Comparison of ENCODE assay signal across 8 mouse cellular contexts in the genomic region with DNA sequence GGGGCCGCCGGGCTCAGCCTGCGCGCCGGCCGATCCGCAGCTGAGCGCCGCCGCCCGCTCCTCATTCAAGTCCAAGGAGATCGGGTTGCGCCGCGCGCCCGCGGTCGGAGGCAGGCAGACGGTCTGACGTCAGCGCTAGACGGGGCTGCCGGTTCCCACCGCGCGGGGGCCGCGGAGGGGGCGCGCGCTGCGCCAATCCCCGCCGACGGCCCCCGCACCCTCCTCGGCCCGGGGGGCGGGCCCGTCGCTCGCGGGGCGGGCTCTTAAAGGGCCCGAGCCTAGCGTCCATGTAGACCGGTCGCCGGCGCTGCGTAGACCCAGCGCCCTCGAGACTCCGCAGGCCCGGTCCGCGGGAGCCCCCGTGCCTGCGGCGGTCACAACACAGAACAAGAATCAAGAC. TPM values are rescaled to one million over a fixed set of nuclear protein-coding genes. Genes with fewer than 3 reads are reported as not detected.
A peak's percentile ranks its signal among the peaks of the same experiment; 100 is the strongest.
DNase-seq lines count a peak whose midpoint lies in the region; ATAC-seq and TF ChIP-seq lines count a peak whose summit lies in the region.

A gene (minus strand): TSS at position 125 of the 400 bp plus-strand sequence.

- peak within 1 kb of the TSS; percentile 87 for H3K4me2 ChIP-seq in heart, embryonic 11.5 days
- H3K4me2 ChIP-seq in kidney, embryonic 14.5 days (replicated peaks; ENCODE audit: low read depth, low read length): peak within 1 kb of the TSS; percentile 76
- H3K4me2 ChIP-seq in limb, embryonic 15.5 days: peak within 1 kb of the TSS; percentile 72
- H3K4me2 ChIP-seq in midbrain, postnatal 0 days (ENCODE audit: low read depth, low read length, poor library complexity, severe bottlenecking): peak within 1 kb of the TSS; percentile 78

- H3K36me3 ChIP-seq in heart, embryonic 11.5 days (ENCODE audit: control insufficient read depth, insufficient read depth, low read length): no peaks in the 10 kb centered on the region
- H3K36me3 ChIP-seq in kidney, embryonic 14.5 days (ENCODE audit: control insufficient read depth, insufficient read depth, low read length): no peaks in the 10 kb centered on the region
- no peaks in the 10 kb centered on the region for H3K36me3 ChIP-seq in limb, embryonic 15.5 days
- no peaks in the 10 kb centered on the region for H3K36me3 ChIP-seq in midbrain, postnatal 0 days (ENCODE audit: insufficient read depth, low read length)

- DNase-seq in layer of hippocampus, adult 11-12 months (ENCODE audit: low spot score): peak; percentile 92
- no peak for DNase-seq in layer of hippocampus, adult 9-10 months (ENCODE audit: low spot score)
- peak; percentile 92 for DNase-seq in midbrain, postnatal 0 days (ENCODE audit: low spot score)
- peak; percentile 40 to 56 for DNase-seq in spleen, postnatal 14 days (ENCODE audit: low spot score in 2 of 2)

- WGBS in heart, embryonic 11.5 days (ENCODE audit: insufficient replicate concordance): under 1% methylated on average over 53 of the region's 61 CpGs
- under 1% methylated on average over 53 of the region's 61 CpGs for whole genome bisulfite sequencing in kidney, embryonic 14.5 days
- under 1% methylated on average over 45 of the region's 61 CpGs for WGBS in limb, embryonic 15.5 days
- WGBS in midbrain, postnatal 0 days: under 1% methylated on average over 40 of the region's 61 CpGs

- H3K9me3 ChIP-seq in heart, embryonic 11.5 days (replicated peaks; ENCODE audit: control insufficient read depth, low read length): no peaks in the 10 kb centered on the region
- no peaks in the 10 kb centered on the region for H3K9me3 ChIP-seq in kidney, embryonic 14.5 days (ENCODE audit: control insufficient read depth, low read length)
- H3K9me3 ChIP-seq in limb, embryonic 15.5 days: no peaks in the 10 kb centered on the region
- H3K9me3 ChIP-seq in midbrain, postnatal 0 days (ENCODE audit: low read length): no peaks in the 10 kb centered on the region

- no peak for TF ChIP-seq CTCF in embryonic fibroblast, embryonic 13.5 days (IDR thresholded peaks at IDR 0.05; ENCODE audit: borderline replicate concordance, insufficient read depth, low read length)
- TF ChIP-seq CTCF in midbrain, postnatal 0 days (IDR thresholded peaks at IDR 0.05): no peak

- peak within 1 kb of the TSS; percentile 86 for H3K27ac ChIP-seq in embryonic fibroblast, embryonic 13.5 days (ENCODE audit: insufficient read depth, low read length)
- H3K27ac ChIP-seq in heart, embryonic 11.5 days (ENCODE audit: low read depth, low read length): peak within 1 kb of the TSS; percentile 89
- peak within 1 kb of the TSS; percentile 68; the same call in 1 of the 2 replicates for H3K27ac ChIP-seq in kidney, embryonic 14.5 days (ENCODE audit: low read depth, low read length)
- H3K27ac ChIP-seq in limb, embryonic 15.5 days: peak within 1 kb of the TSS; percentile 91
- H3K27ac ChIP-seq in midbrain, postnatal 0 days (ENCODE audit: low read depth, low read length): peak within 1 kb of the TSS; percentile 75

- peaks cover 8% of the 10 kb centered on the region; the same call in 1 of the 2 replicates for H3K27me3 ChIP-seq in heart, embryonic 11.5 days (ENCODE audit: control insufficient read depth, insufficient read depth, low read length)
- no peaks in the 10 kb centered on the region for H3K27me3 ChIP-seq in kidney, embryonic 14.5 days (ENCODE audit: control insufficient read depth, insufficient read depth, low read length)
- H3K27me3 ChIP-seq in limb, embryonic 15.5 days: no peaks in the 10 kb centered on the region
- H3K27me3 ChIP-seq in midbrain, postnatal 0 days (ENCODE audit: insufficient read depth, low read length): no peaks in the 10 kb centered on the region

- peaks cover 11% of the 10 kb centered on the region for H3K4me1 ChIP-seq in embryonic fibroblast, embryonic 13.5 days (ENCODE audit: control insufficient read depth, insufficient read depth, low read length)
- peaks cover 27% of the 10 kb centered on the region for H3K4me1 ChIP-seq in heart, embryonic 11.5 days (ENCODE audit: control insufficient read depth, insufficient read depth, low read length)
- peaks cover 14% of the 10 kb centered on the region for H3K4me1 ChIP-seq in kidney, embryonic 14.5 days (ENCODE audit: control insufficient read depth, insufficient read depth, low read length)
- H3K4me1 ChIP-seq in limb, embryonic 15.5 days: peaks cover 66% of the 10 kb centered on the region
- H3K4me1 ChIP-seq in midbrain, postnatal 0 days (ENCODE audit: insufficient read depth, low read length): peaks cover 7% of the 10 kb centered on the region

- peak; percentile 87 for ATAC-seq in heart, embryonic 11.5 days (replicated peaks; ENCODE audit: insufficient number of reproducible peaks, low FRiP score, low TSS enrichment)
- peak; percentile 90 for ATAC-seq in kidney, embryonic 14.5 days (ENCODE audit: low FRiP score, low TSS enrichment)
- ATAC-seq in limb, embryonic 15.5 days (ENCODE audit: insufficient number of reproducible peaks, low FRiP score, low TSS enrichment, low read depth): peak; percentile 91
- ATAC-seq in midbrain, postnatal 0 days (ENCODE audit: low FRiP score): peak; percentile 91

- TF ChIP-seq POLR2A in embryonic fibroblast, embryonic 13.5 days (IDR thresholded peaks at IDR 0.05; ENCODE audit: low read depth, low read length): peak; percentile 90

- peak within 1 kb of the TSS; percentile 85 for H3K4me3 ChIP-seq in embryonic fibroblast, embryonic 13.5 days (ENCODE audit: insufficient read depth, low read length)
- peak within 1 kb of the TSS; percentile 87 for H3K4me3 ChIP-seq in heart, embryonic 11.5 days (ENCODE audit: low read depth, low read length)
- peak within 1 kb of the TSS; percentile 94 for H3K4me3 ChIP-seq in kidney, embryonic 14.5 days (ENCODE audit: low read length)
- peak within 1 kb of the TSS; percentile 96 for H3K4me3 ChIP-seq in limb, embryonic 15.5 days
- H3K4me3 ChIP-seq in midbrain, postnatal 0 days (ENCODE audit: low read depth, low read length): peak within 1 kb of the TSS; percentile 96

- H3K9ac ChIP-seq in heart, embryonic 11.5 days (ENCODE audit: low read depth, low read length): peak within 1 kb of the TSS; percentile 93
- H3K9ac ChIP-seq in kidney, embryonic 14.5 days (ENCODE audit: low read depth, low read length): peak within 1 kb of the TSS; percentile 95
- peak within 1 kb of the TSS; percentile 98 for H3K9ac ChIP-seq in limb, embryonic 15.5 days
- H3K9ac ChIP-seq in midbrain, postnatal 0 days (replicated peaks; ENCODE audit: low read length, poor library complexity, severe bottlenecking): peak within 1 kb of the TSS; percentile 96

RNA-seq across cellular contexts. Expression of the gene that starts here (rescaled TPM):
- 141 and 142 TPM in 2 replicates for polyA plus RNA-seq in embryonic fibroblast, embryonic 13.5 days (2011; ENCODE audit: insufficient read length, low read depth, missing spikeins)
- polyA plus RNA-seq in heart, embryonic 11.5 days (2014; fragmentation: Nextera tagmentation; extraction: Ambion mirVana): 3.8 and 4.7 TPM in 2 replicates
- 4.9 and 5.8 TPM in 2 replicates for polyA plus RNA-seq in kidney, embryonic 14.5 days (2014; fragmentation: Nextera tagmentation; extraction: Ambion mirVana)
- polyA plus RNA-seq in limb, embryonic 15.5 days (2015; fragmentation: Nextera tagmentation; extraction: Ambion mirVana): 6.3 and 8.4 TPM in 2 replicates
- total RNA-seq in midbrain, postnatal 0 days (2014; rRNA removed): 6.5 and 12.8 TPM in 2 replicates
- polyA plus RNA-seq in midbrain, postnatal 0 days (2015; fragmentation: Nextera tagmentation; extraction: Ambion mirVana): 2.3 TPM in 2 replicates

Comparison
In these comparisons a context has a peak if more than half of its experiments do, and no peak if none do; other contexts are left out.
1. RNA of the gene that starts here (polyA plus RNA-seq): 141 to 142 TPM in embryonic fibroblast, embryonic 13.5 days; 6.3 to 8.4 TPM in limb, embryonic 15.5 days, 4.9 to 5.8 TPM in kidney, embryonic 14.5 days, 3.8 to 4.7 TPM in heart, embryonic 11.5 days and 2.3 TPM in midbrain, postnatal 0 days; every median in the first group is over 10 times any median in the second.
2. Peak in every context shown above with its lines, with median percentiles within 50 percentile points of each other: H3K27ac ChIP-seq, H3K4me3 ChIP-seq, ATAC-seq, H3K4me2 ChIP-seq and H3K9ac ChIP-seq.